Mouse (Mus musculus) neural tube, embryonic 13.5 days (tissue): ENCODE results near the gene Cit. TPM values are rescaled to one million over a fixed set of nuclear protein-coding genes. Genes with fewer than 3 reads are reported as not detected.

ENCODE experiments used
- ATAC-seq: fragments of 200-750 bp; cut with Nextera tagmentation; 2 replicates; pipeline ENCODE4 v1.8.0; 2017; ENCODE audit warnings: low read depth, mild to moderate bottlenecking, moderate TSS enrichment, moderate library complexity
- H3K27ac ChIP-seq: fragments of 300-500 bp; sonication (generic); replicated peaks from 2 replicates; pipeline ENCODE4 v1.5.1; 2015; ENCODE audit warnings: moderate library complexity, mild to moderate bottlenecking, inconsistent platforms
- H3K27me3 ChIP-seq: fragments of 300-500 bp; sonication (generic); 2 replicates; pipeline ENCODE4 v1.6.1; 2015; ENCODE audit warnings: mild to moderate bottlenecking, inconsistent platforms
- H3K36me3 ChIP-seq: fragments of 300-500 bp; sonication (generic); 2 replicates; pipeline ENCODE4 v1.6.1; 2015; ENCODE audit warnings: mild to moderate bottlenecking, inconsistent platforms
- H3K4me1 ChIP-seq: fragments of 300-500 bp; sonication (generic); replicated peaks from 2 replicates; pipeline ENCODE4 v1.6.1; 2015; ENCODE audit warnings: inconsistent platforms
- H3K4me2 ChIP-seq: fragments of 300-500 bp; sonication (generic); 2 replicates; pipeline ENCODE4 v1.6.1; 2015; ENCODE audit warnings: inconsistent platforms, mild to moderate bottlenecking, moderate library complexity
- H3K4me3 ChIP-seq: fragments of 300-500 bp; sonication (generic); 2 replicates; pipeline ENCODE4 v1.5.1; 2015; ENCODE audit warnings: mild to moderate bottlenecking, inconsistent platforms
- H3K9ac ChIP-seq: fragments of 300-500 bp; sonication (generic); 2 replicates; pipeline ENCODE4 v1.6.1; 2015; ENCODE audit warnings: moderate library complexity, mild to moderate bottlenecking, inconsistent platforms
- H3K9me3 ChIP-seq: fragments of 300-500 bp; sonication (generic); 2 replicates; pipeline ENCODE4 v1.6.1; 2016; ENCODE audit warnings: inconsistent platforms
- WGBS: fragments of 180-500 bp; shearing (Covaris S2); methylation state at CpG from one replicate; pipeline ENCODE4 v1.1.7; 2015; 5-methylcytosine and 5-hydroxymethylcytosine counted together
- polyA plus RNA-seq: library from polyadenylated mRNA; unstranded; fragments of >200 nt; fragmentation: Nextera tagmentation; extraction: Ambion mirVana; gene quantifications from 2 replicates; pipeline ENCODE4 v1.2.1, GENCODE M21; 2015

Gene Cit
- polyA plus RNA-seq, 1 experiment from 2014 or later: 16.6 TPM

DNA sequence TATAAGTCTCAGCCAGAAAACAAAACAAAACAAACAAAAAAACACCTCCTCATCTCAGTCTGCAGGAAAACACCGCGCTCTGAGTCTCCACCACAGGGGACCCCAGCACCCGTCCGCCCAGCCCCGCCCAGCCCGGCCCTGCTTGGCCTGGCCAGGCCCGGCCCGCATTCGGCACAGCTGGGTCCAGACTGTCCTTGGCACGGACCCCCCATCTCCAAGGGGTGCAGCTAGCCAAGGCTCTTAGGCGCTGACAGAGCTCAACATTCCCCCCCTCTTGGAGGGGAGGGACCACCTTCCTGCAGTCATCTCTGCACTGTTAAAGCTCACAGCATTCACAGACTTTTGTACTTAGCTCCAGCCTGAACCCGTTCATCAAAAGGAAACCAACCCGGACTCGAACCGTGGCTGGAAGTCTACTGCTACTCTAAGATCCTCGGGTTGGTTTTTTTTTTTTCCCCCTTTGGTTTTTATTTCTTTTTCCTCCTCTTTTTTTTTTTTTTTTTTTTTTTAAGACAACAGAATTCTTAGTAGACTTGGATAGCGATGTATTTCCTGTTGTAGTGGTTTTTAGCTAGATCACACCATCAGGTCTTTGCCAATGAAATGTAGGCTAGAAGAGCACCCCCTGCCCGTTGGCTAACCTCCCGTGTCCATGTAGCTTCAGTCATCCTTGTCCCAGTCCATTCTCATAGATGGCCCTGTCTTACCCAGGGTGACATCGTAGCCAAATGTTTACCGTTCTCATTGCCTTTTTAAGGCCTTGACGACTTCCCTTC lies 161.4 kb downstream of the Cit start:
- 62% methylated on average over 22 of the region's 22 CpGs for WGBS
- Histone ChIP-seq H3K9ac (no peak overlapping the region), H3K4me3 (no peak overlapping the region), H3K27ac (no peak overlapping the region), H3K36me3 (no peaks in the 10 kb centered on the region), H3K4me2 (no peak overlapping the region), H3K9me3 (no peaks in the 10 kb centered on the region), H3K27me3 (no peaks in the 10 kb centered on the region), H3K4me1 (peaks cover 14% of the 10 kb centered on the region)
- no peak for ATAC-seq

DNA sequence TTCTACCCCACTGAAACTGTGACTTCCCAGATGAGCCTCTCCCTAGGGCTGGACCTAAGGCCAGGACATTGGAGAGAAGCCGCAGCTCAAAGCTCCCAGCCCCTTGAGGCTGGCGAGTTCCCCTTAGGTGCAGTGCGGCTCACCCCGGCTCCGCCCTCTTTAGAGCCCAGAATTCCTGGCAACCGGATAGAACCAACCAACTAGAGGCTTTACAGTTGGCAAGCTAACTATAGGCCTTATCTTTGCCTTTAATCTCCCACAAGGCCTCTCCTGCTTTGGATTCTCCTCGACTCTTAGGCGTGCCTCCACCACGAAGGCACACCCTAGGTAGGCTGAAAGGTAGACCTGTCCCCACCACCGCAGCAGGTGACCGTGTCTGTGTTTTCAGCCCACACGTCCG lies 162.6 kb downstream of the Cit start:
- Histone ChIP-seq H3K4me2 (no peak overlapping the region), H3K9me3 (no peaks in the 10 kb centered on the region), H3K9ac (no peak overlapping the region), H3K36me3 (peaks cover 5% of the 10 kb centered on the region), H3K27ac (no peak overlapping the region), H3K4me3 (no peak overlapping the region), H3K4me1 (peaks cover 14% of the 10 kb centered on the region), H3K27me3 (no peaks in the 10 kb centered on the region)
- WGBS: 86% methylated on average over 13 of the region's 13 CpGs
- no peak for ATAC-seq

DNA sequence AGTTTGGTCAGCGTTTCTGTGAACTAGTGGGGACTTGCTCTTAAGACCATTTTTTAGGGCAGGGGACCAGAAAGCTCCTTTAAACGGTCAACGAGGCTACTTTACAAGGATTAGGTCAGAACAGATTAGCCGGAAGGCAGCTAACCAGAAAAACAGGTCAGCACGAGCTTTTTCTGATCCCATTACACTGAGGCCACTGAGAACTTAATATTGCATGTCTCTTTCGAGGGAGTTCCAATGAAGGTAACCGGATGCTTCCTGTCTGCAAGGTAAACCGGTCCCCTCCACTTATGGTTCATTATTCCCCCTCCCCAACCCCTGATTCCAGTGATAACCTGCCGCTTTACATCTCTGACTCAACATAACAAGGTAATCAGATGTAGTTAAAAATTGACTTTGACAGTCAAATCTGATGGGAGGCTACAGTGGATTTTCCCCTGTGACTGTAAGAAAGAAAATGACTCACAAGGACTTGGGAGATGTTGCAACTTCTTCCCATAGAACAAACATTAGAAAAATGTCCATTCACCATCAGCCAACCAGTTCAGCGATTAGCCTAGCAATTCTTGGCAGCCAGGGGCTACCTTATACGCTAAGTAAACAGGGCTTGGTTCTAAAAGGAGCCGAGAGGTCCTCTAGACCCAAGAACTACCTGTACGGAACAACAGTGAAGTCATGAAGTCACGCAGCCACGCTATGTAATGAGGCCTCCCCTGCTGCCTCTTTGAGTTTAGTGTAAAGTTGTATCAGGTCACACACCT lies 164.2 kb downstream of the Cit start:
- Histone ChIP-seq H3K27ac (no peak overlapping the region), H3K9me3 (no peaks in the 10 kb centered on the region)
- WGBS: 86% methylated on average over 15 of the region's 15 CpGs

GRCm38 (mm10) chr5:116009884-116010627 lies 165.0 kb downstream of the Cit start:
- Histone ChIP-seq H3K27me3 (no peaks in the 10 kb centered on the region), H3K4me1 (no peaks in the 10 kb centered on the region), H3K4me2 (no peak overlapping the region), H3K36me3 (peaks cover 28% of the 10 kb centered on the region), H3K9ac (no peak overlapping the region), H3K27ac (no peak overlapping the region), H3K9me3 (no peaks in the 10 kb centered on the region), H3K4me3 (no peak overlapping the region)
- WGBS: 81% methylated on average over 2 of the region's 2 CpGs
- no peak for ATAC-seq

More for the DNA sequence above, 164.2 kb downstream of the Cit start:
- peaks cover 5% of the 10 kb centered on the region for H3K4me1 ChIP-seq
- peaks cover 20% of the 10 kb centered on the region for H3K36me3 ChIP-seq
- H3K9ac ChIP-seq: no peak overlapping the region
- ATAC-seq: no peak
- no peaks in the 10 kb centered on the region for H3K27me3 ChIP-seq
- H3K4me2 ChIP-seq: no peak overlapping the region
- H3K4me3 ChIP-seq: no peak overlapping the region

DNA sequence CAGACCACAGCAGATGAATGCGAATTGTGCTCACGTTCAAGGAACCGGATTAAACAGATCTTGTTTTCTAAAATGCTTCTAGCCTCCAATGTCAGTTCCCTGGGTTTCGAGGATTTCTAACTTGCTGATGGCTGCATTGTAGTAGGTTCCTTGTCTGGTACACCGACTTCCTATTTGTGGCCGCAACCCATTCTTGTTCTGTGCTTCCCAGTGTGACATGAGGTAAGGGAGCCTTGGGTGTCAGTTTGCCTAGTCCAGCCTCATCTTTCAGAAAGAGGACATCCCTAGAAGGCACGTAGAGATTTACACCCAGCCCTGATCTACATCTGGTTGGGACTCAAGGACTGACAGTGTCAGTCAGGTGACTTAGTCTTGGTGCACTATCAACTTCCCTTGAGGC lies 166.6 kb downstream of the Cit start:
- H3K27me3 ChIP-seq: no peaks in the 10 kb centered on the region
- no peak overlapping the region for H3K9ac ChIP-seq
- WGBS: 94% methylated on average over 7 of the region's 7 CpGs
- H3K4me3 ChIP-seq: no peak overlapping the region
- H3K4me1 ChIP-seq: no peaks in the 10 kb centered on the region
- no peak overlapping the region for H3K27ac ChIP-seq
- H3K36me3 ChIP-seq: peaks cover 44% of the 10 kb centered on the region
- no peak for ATAC-seq
- H3K4me2 ChIP-seq: no peak overlapping the region
- no peaks in the 10 kb centered on the region for H3K9me3 ChIP-seq

- Histone ChIP-seq H3K4me2 (no peak overlapping the region), H3K9me3 (no peaks in the 10 kb centered on the region), H3K27ac (no peak overlapping the region), H3K27me3 (no peaks in the 10 kb centered on the region), H3K4me3 (no peak overlapping the region), H3K9ac (no peak overlapping the region), H3K36me3 (peaks cover 52% of the 10 kb centered on the region), H3K4me1 (no peaks in the 10 kb centered on the region)
- ATAC-seq: no peak
- 93% methylated on average over 7 of the region's 7 CpGs for WGBS
These were observed 167.4 kb downstream of the Cit start for GRCm38 (mm10) chr5:116012503-116012902.

GRCm38 (mm10) chr5:116013821-116014220 lies 168.7 kb downstream of the Cit start:
- Histone ChIP-seq H3K9me3 (no peaks in the 10 kb centered on the region), H3K27ac (no peak overlapping the region), H3K27me3 (no peaks in the 10 kb centered on the region), H3K4me3 (no peak overlapping the region), H3K9ac (no peak overlapping the region), H3K4me1 (no peaks in the 10 kb centered on the region), H3K36me3 (peaks cover 66% of the 10 kb centered on the region), H3K4me2 (no peak overlapping the region)
- 77% methylated on average over 8 of the region's 8 CpGs for WGBS
- ATAC-seq: no peak

- no peak for ATAC-seq
- WGBS: 93% methylated on average over 11 of the region's 11 CpGs
These were observed 169.2 kb downstream of the Cit start for GRCm38 (mm10) chr5:116014237-116014636.

GRCm38 (mm10) chr5:116016542-116016941 lies 171.5 kb downstream of the Cit start:
- H3K27me3 ChIP-seq: no peaks in the 10 kb centered on the region
- no peak overlapping the region for H3K27ac ChIP-seq
- ATAC-seq: no peak
- H3K9me3 ChIP-seq: no peaks in the 10 kb centered on the region
- H3K9ac ChIP-seq: no peak overlapping the region
- 93% methylated on average over 5 of the region's 5 CpGs for WGBS
- H3K4me3 ChIP-seq: no peak overlapping the region
- H3K4me2 ChIP-seq: no peak overlapping the region
- H3K4me1 ChIP-seq: no peaks in the 10 kb centered on the region
- peaks cover 93% of the 10 kb centered on the region for H3K36me3 ChIP-seq

More at GRCm38 (mm10) chr5:116014237-116014636, 169.2 kb downstream of the Cit start:
- Histone ChIP-seq H3K27ac (no peak overlapping the region), H3K4me2 (no peak overlapping the region), H3K9me3 (no peaks in the 10 kb centered on the region), H3K27me3 (no peaks in the 10 kb centered on the region), H3K4me1 (no peaks in the 10 kb centered on the region), H3K9ac (no peak overlapping the region), H3K36me3 (peaks cover 70% of the 10 kb centered on the region), H3K4me3 (no peak overlapping the region)

DNA sequence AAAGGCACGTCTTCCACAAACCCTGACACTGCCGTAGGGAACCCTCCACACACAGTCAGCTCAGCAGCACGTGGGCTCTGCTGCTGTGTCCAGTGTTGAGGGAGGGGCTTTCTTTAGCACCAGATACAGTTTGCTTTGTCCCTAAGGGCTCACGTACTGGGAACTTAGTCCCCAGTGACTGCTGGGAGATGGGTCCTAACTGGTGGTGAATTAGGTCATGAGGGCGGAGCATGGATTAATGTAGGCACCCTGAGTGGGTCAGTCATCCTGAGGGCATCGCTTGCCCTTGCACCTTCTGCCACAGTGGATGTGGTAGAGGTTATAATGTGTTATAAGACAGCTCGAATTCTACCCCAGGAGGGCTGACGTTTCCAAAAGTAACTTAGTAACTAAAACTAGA lies 172.3 kb downstream of the Cit start:
- no peak overlapping the region for H3K4me2 ChIP-seq
- peaks cover 5% of the 10 kb centered on the region for H3K4me1 ChIP-seq
- H3K36me3 ChIP-seq: peaks cover 99% of the 10 kb centered on the region
- H3K27ac ChIP-seq: no peak overlapping the region
- no peaks in the 10 kb centered on the region for H3K27me3 ChIP-seq
- no peak overlapping the region for H3K9ac ChIP-seq
- ATAC-seq: no peak
- no peaks in the 10 kb centered on the region for H3K9me3 ChIP-seq
- WGBS: 94% methylated on average over 8 of the region's 8 CpGs
- H3K4me3 ChIP-seq: no peak overlapping the region

DNA sequence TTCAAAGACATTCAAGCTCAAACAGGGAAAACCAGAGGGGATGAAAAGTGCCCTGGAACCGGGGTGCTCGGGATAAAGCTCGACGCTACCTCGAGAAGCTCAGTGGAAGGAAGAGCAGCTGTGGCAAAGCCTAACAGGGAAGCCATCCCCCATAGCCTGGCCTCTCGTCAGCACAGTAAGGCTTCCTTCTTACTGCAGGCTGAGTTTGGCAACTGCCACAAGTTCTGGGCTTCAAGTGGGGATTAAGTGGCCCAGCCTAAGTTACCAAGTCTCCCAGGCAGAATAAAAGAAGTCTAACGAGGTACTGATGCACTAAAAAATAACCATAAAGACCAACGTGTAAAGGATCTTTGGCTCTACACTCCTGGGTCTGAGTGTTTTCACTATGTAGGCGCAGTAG lies 173.1 kb downstream of the Cit start:
- no peak for ATAC-seq
- Histone ChIP-seq H3K9me3 (no peaks in the 10 kb centered on the region), H3K9ac (no peak overlapping the region), H3K4me1 (peaks cover 13% of the 10 kb centered on the region), H3K36me3 (peaks cover 93% of the 10 kb centered on the region), H3K4me3 (no peak overlapping the region), H3K27ac (no peak overlapping the region), H3K4me2 (no peak overlapping the region), H3K27me3 (no peaks in the 10 kb centered on the region)
- 93% methylated on average over 9 of the region's 9 CpGs for WGBS

GRCm38 (mm10) chr5:116018784-116019183 lies 173.7 kb downstream of the Cit start:
- H3K27ac ChIP-seq: no peak overlapping the region
- H3K4me3 ChIP-seq: no peak overlapping the region
- H3K9me3 ChIP-seq: no peaks in the 10 kb centered on the region
- peaks cover 87% of the 10 kb centered on the region for H3K36me3 ChIP-seq
- no peak overlapping the region for H3K4me2 ChIP-seq
- WGBS: 91% methylated on average over 6 of the region's 6 CpGs
- ATAC-seq: no peak
- H3K27me3 ChIP-seq: no peaks in the 10 kb centered on the region
- H3K4me1 ChIP-seq: peaks cover 19% of the 10 kb centered on the region
- no peak overlapping the region for H3K9ac ChIP-seq
